Mouse (Mus musculus): ENCODE measurements around the gene Gm21680. TPM values are rescaled to one million over a fixed set of nuclear protein-coding genes. Genes with fewer than 3 reads are reported as not detected.
"Not testable (repeated sequence)": the region's sequence is repeated elsewhere in the genome, so short reads cannot be mapped to it uniquely, and the experiment has no call there.

Gm21680 gene
- not detected for total RNA-seq (2022)

DNA sequence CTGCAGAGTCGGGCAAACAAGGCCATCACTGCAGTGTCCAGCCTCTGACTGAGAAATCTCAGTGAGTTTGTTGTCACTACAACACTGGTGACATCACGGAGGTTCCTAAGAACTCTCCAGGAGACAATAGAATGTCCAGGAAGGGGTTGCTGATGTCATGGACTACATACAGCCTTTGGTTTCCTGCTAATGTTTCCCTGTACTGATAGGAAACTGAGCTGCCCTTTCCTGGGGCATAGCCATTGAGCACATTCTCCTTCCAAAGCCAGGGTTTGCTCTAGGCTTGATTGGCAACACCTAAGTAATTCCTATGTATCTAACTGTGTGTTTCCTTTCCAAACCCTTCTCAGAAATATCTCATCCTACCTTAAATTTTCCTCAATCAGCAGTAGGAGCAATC is at the start of gene Gm21680:
Gene Gm21680, minus strand, starts transcription at position 101 of the 400 bp plus-strand sequence.
- DNase-seq = not testable (repeated sequence)

DNA sequence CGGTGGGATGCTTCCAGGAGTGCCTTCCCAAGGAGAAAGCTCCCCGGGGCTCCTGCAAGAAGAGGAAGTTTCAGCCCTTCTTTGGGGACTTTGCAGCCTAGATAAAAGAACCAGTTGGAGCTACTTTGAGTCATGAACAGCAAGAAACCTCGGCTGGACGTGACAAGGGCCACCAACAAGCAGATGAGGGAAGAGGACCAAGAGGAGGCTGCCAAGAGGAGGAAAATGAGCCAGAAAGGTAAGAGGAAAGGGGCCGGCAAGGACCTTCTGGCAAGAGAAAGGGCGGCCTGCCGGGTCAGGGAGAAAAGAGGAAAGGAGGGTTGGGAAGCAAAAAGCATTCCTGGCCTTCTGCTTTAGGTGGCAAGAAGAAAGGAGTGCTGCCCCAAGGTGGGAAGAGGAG is 35.2 kb upstream of the Gm21680 start:
- DNase-seq = not testable (repeated sequence)

DNA sequence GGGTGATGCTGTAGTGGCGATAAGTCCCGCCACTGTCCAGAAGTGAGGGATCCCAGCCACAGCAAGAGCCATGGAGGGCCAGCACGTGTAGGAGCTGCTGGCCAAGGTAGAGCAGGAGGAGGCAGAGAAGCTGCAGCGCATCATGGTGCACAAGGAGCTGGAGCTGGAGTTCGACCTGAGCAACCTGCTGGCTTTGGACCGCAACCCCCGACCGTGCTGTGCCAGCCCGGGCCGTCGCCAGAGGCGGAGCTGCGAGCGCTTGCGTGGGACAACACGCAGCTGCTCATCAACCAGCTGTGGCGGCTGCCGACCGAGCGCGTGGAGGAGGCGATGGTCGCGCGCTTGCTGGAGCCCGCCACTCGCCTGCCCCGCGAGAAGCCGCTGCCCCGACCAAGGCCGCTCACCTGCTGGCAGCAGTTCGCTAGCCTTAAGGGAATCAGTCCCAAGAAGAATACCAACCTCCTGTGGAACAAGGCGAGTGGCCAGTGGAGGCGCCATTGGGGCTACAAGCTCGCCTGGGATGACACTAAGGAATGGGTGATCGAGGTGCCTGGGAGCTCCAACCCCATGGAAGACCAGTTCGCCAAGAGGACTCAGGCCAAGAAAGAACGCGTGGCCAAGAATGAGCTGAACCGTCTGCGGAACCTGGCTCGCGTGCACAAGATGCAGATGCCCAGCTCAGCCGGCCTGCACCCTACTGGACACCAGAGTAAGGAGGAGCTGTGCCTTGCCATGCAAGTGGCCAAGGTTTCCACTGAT is 34.7 kb upstream of the Gm21680 start:
- peak; percentile 16 for DNase-seq

DNA sequence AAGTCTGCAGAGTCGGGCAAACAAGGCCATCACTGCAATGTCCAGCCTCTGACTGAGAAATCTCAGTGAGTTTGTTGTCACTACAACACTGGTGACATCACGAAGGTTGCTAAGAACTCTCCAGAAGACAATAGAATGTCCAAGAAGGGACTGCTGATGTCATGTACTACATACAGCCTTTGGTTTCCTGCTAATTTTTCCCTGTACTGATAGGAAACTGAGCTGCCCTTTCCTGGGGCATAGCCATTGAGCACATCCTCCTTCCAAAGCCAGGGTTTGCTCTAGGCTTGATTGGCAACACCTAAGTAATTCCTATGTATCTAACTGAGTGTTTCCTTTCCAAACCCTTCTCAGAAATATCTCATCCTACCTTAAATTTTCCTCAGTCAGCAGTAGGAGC is 32.2 kb upstream of the Gm21680 start, which contains the start of gene Gm1979:
Gene Gm1979, minus strand, starts transcription at position 101 of the 400 bp plus-strand sequence.
- not testable (repeated sequence) for DNase-seq

DNA sequence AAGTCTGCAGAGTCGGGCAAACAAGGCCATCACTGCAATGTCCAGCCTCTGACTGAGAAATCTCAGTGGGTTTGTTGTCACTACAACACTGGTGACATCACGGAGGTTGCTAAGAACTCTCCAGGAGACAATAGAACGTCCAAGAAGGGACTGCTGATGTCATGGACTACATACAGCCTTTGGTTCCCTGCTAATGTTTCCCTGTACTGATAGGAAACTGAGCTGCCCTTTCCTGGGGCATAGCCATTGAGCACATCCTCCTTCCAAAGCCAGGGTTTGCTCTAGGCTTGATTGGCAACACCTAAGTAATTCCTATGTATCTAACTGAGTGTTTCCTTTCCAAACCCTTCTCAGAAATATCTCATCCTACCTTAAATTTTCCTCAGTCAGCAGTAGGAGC is 16.1 kb upstream of the Gm21680 start, which contains the start of gene Gm21698:
Gene Gm21698, minus strand, starts transcription at position 101 of the 400 bp plus-strand sequence.
- not testable (repeated sequence) for DNase-seq

DNA sequence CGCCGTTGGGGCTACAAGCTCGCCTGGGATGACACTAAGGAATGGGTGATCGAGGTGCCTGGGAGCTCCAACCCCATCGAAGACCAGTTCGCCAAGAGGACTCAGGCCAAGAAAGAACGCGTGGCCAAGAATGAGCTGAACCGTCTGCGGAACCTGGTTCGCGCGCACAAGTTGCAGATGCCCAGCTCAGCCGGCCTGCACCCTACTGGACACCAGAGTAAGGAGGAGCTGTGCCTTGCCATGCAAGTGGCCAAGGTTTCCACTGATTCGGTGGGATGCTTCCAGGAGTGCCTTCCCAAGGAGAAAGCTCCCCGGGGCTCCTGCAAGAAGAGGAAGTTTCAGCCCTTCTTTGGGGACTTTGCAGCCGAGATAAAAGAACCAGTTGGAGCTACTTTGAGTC is 15.4 kb downstream of the Gm21680 start:
- DNase-seq = not testable (repeated sequence)

DNA sequence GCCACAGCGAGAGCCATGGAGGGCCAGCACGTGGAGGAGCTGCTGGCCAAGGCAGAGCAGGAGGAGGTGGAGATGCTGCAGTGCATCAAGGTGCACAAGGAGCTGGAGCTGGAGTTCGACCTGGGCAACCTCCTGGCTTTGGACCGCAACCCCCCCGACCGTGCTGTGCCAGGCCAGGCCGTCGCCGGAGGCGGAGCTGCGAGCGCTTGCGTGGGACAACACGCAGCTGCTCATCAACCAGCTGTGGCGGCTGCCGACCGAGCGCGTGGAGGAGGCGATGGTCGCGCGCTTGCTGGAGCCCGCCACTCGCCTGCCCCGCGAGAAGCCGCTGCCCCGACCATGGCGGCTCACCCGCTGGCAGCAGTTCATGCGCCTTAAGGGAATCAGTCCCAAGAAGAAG is 15.9 kb downstream of the Gm21680 start:
- DNase-seq = not testable (repeated sequence)

DNA sequence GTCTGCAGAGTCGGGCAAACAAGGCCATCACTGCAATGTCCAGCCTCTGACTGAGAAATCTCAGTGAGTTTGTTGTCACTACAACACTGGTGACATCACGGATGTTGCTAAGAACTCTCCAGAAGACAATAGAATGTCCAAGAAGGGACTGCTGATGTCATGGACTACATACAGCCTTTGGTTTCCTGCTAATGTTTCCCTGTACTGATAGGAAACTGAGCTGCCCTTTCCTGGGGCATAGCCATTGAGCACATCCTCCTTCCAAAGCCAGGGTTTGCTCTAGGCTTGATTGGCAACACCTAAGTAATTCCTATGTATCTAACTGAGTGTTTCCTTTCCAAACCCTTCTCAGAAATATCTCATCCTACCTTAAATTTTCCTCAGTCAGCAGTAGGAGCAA is 18.1 kb downstream of the Gm21680 start, which contains the start of gene Gm21671:
Gene Gm21671, minus strand, starts transcription at position 101 of the 400 bp plus-strand sequence.
- DNase-seq = not testable (repeated sequence)

DNA sequence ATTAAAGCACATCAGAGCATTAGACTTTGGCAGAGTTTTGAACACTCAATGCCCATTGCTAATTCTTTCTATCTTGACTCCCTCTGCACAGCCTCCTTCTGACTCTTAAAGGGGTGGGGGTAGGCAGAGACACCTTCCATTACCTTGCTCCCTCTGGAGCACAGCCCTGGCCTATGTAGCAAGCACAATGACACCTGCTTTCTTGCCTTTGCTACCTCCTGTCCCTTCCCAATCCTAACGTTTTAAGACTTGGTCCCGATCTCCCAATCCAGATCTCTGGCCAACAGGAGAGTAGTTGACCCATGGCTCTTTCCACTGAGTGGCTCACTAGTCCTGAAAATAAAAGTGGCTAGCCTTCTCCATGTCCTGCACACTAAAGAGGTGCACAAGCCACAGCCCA is 27.1 kb downstream of the Gm21680 start:
- DNase-seq = not testable (repeated sequence)

DNA sequence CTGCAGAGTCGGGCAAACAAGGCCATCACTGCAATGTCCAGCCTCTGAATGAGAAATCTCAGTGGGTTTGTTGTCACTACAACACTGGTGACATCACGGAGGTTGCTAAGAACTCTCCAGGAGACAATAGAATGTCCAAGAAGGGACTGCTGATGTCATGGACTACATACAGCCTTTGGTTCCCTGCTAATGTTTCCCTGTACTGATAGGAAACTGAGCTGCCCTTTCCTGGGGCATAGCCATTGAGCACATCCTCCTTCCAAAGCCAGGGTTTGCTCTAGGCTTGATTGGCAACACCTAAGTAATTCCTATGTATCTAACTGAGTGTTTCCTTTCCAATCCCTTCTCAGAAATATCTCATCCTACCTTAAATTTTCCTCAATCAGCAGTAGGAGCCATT is 30.2 kb downstream of the Gm21680 start, which contains the start of gene Gm21663:
Gene Gm21663, minus strand, starts transcription at position 101 of the 400 bp plus-strand sequence.
- DNase-seq = not testable (repeated sequence)

Other genes with a start within 250 kb of the Gm21680 start
- 10 to 100 TPM; 11.1 to 13.8 (median 12.3) TPM for gene Actr3b, start 212.7 kb downstream of the Gm21680 start, total RNA-seq (2022)
- gene Gm21663, start 30.3 kb downstream of the Gm21680 start, total RNA-seq (2022) = not detected
- gene Gm21671, start 18.2 kb downstream of the Gm21680 start, total RNA-seq (2022) = under 1 TPM in 2 of 4 experiments, not detected in 2; 0.15 to 0.17 TPM
- gene Gm21698, start 16.0 kb upstream of the Gm21680 start, total RNA-seq (2022) = not detected
- gene Gm1979, start 32.1 kb upstream of the Gm21680 start, total RNA-seq (2022) = not detected
- not detected for gene Gm5862, start 50.3 kb upstream of the Gm21680 start, total RNA-seq (2022)
- under 1 TPM in 1 of 4 experiments, not detected in 3; 0.20 TPM for gene Speer4a, start 66.9 kb upstream of the Gm21680 start, total RNA-seq (2022)
- gene Gm7347, start 85.9 kb upstream of the Gm21680 start, total RNA-seq (2022) = under 1 TPM in 1 of 4 experiments, not detected in 3; 0.10 TPM
- gene Gm10471, start 116.6 kb upstream of the Gm21680 start, total RNA-seq (2022) = not detected
- gene 5031410I06Rik, start 132.7 kb upstream of the Gm21680 start, total RNA-seq (2022) = under 1 TPM in 1 of 4 experiments, not detected in 3; 0.10 TPM
- not detected for gene Gm10220, start 148.8 kb upstream of the Gm21680 start, total RNA-seq (2022)